Mouse (Mus musculus): ENCODE data around the gene Gm973.

GRCm38 (mm10) chr1:59469170-59469569 is 46.9 kb upstream of the Gm973 start:
- TF ChIP-seq CTCF (IDR thresholded peaks at IDR 0.05; ENCODE audit: control insufficient read depth, insufficient read depth, insufficient replicate concordance, low read depth, low read length) (no peak), POLR2A (IDR thresholded peaks at IDR 0.05; ENCODE audit: control insufficient read depth, low read depth, low read length) (no peak)
